ENCODE assay signal across 10 mouse cellular contexts in the genomic region with DNA sequence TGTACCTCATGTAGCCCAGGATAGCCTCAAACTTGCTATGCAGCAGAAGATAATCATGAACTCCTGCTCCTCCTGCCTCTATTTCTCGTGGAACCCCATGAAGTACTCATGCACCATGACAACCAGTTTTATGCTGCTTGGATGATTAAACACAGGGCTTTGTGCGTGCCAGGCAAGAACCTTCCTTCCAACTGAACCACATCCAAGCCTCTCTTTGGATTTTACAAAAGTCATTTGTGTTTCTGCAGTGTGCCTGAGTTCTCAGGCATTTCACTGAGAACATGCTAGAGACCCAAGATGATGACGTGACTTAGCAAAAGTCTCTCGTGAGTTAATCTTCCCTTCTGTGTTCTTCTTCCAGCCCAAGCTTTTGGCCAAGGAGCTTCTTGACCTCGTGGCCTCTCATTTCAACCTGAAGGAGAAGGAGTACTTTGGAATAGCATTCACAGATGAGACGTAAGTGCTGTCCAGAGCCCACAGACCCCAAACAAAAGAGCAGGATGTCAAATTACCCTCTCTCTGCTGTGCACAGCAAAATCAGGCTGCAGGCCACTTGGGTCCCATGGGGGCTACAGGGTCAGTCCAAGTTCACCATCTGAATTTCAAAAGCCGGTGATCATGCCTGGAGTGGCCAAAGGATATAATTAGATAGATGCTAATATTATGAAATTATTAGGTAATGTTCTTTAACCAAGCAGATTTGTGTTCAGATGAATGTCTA.
DNase-seq lines count a peak whose midpoint lies in the region; ATAC-seq lines count a peak whose summit lies in the region.
"Had no signal": no experiment of that assay in that cellular context is flagged by ENCODE, and none has a peak within 500 bp of the region (broad histone marks: within the 10 kb centered on the region; RNA-seq: fewer than 3 reads in every experiment).

No protein-coding gene starts in this region.

- H3K4me2 ChIP-seq in hindbrain, embryonic 11.5 days (replicated peaks; ENCODE audit: low read depth, low read length) = no peak overlapping the region
- no peak overlapping the region for H3K4me2 ChIP-seq in hindbrain, embryonic 14.5 days (replicated peaks)
- H3K4me2 ChIP-seq in neural tube, embryonic 11.5 days (ENCODE audit: low read depth) = no peak overlapping the region
- H3K4me2 ChIP-seq: liver, embryonic 11.5 days had no signal

- no peak overlapping the region for H3K9ac ChIP-seq in hindbrain, embryonic 11.5 days (ENCODE audit: low read depth, low read length)
- H3K9ac ChIP-seq in hindbrain, embryonic 14.5 days = no peak overlapping the region
- H3K9ac ChIP-seq in neural tube, embryonic 11.5 days (ENCODE audit: low read length) = no peak overlapping the region

- no peak overlapping the region for H3K4me3 ChIP-seq in hindbrain, embryonic 11.5 days (ENCODE audit: low read depth, low read length)
- H3K4me3 ChIP-seq in hindbrain, embryonic 14.5 days (replicated peaks; ENCODE audit: low read length) = no peak overlapping the region
- no peak overlapping the region for H3K4me3 ChIP-seq in neural tube, embryonic 11.5 days (ENCODE audit: low read depth, low read length)
- H3K4me3 ChIP-seq: erythroblast, embryonic 14.5 days had no signal

- H3K9me3 ChIP-seq in hindbrain, embryonic 11.5 days (ENCODE audit: control insufficient read depth, low read length) = peaks cover 2% of the 10 kb centered on the region
- H3K9me3 ChIP-seq in hindbrain, embryonic 14.5 days (ENCODE audit: control insufficient read depth, low read length) = peaks cover 12% of the 10 kb centered on the region; the same call in 1 of the 2 replicates
- peaks cover 3% of the 10 kb centered on the region; the same call in 1 of the 2 replicates for H3K9me3 ChIP-seq in neural tube, embryonic 11.5 days (ENCODE audit: control insufficient read depth, low read length)

- H3K36me3 ChIP-seq in hindbrain, embryonic 11.5 days (ENCODE audit: control insufficient read depth, insufficient read depth, low read length) = 0 out of 2 replicates have a peak, but pooled peaks cover 2% of the 10 kb centered on the region
- peaks cover 23% of the 10 kb centered on the region; the same call in 1 of the 2 replicates for H3K36me3 ChIP-seq in hindbrain, embryonic 14.5 days (replicated peaks; ENCODE audit: control insufficient read depth, insufficient read depth)
- H3K36me3 ChIP-seq in neural tube, embryonic 11.5 days (ENCODE audit: control insufficient read depth, insufficient read depth, low read length) = peaks cover 5% of the 10 kb centered on the region

- DNase-seq in hindbrain, embryonic 11.5 days (ENCODE audit: low spot score) = peak; percentile 44
- DNase-seq in hindbrain, embryonic 14.5 days (ENCODE audit: low spot score) = no peak
- DNase-seq in neural tube, embryonic 11.5 days (ENCODE audit: low spot score) = peak; percentile 43
- no peak for DNase-seq in neural tube, embryonic 10.5 days (ENCODE audit: extremely low spot score, low spot score)
- peak; percentile 71 for DNase-seq in heart, adult 8-10 months (ENCODE audit: low spot score)
- peak; percentile 40 for DNase-seq in telencephalon, adult 2 months (ENCODE audit: low read depth, low spot score)
- no peak for DNase-seq in cerebellum, adult 9-10 months
- DNase-seq: kidney, postnatal 36 days had no signal

- no peaks in the 10 kb centered on the region for H3K4me1 ChIP-seq in hindbrain, embryonic 11.5 days (replicated peaks; ENCODE audit: control insufficient read depth, insufficient read depth, low read length)
- H3K4me1 ChIP-seq in hindbrain, embryonic 14.5 days (replicated peaks; ENCODE audit: control insufficient read depth, insufficient read depth, low read length) = 0 out of 2 replicates have a peak, but pooled peaks cover 8% of the 10 kb centered on the region
- peaks cover 9% of the 10 kb centered on the region for H3K4me1 ChIP-seq in neural tube, embryonic 11.5 days (ENCODE audit: control insufficient read depth, insufficient read depth, low read length)

- WGBS in hindbrain, embryonic 11.5 days = 54% methylated on average over 7 of the region's 7 CpGs
- WGBS in hindbrain, embryonic 14.5 days = 41% methylated on average over 7 of the region's 7 CpGs
- WGBS in neural tube, embryonic 11.5 days = 49% methylated on average over 7 of the region's 7 CpGs

- H3K27ac ChIP-seq in hindbrain, embryonic 11.5 days (ENCODE audit: low read depth, low read length) = no peak overlapping the region
- H3K27ac ChIP-seq in hindbrain, embryonic 14.5 days = no peak overlapping the region
- 0 out of 2 replicates have a peak overlapping the region, but pooled peaks have one; percentile 14 for H3K27ac ChIP-seq in neural tube, embryonic 11.5 days (ENCODE audit: low read depth, low read length)

- no peaks in the 10 kb centered on the region for H3K27me3 ChIP-seq in hindbrain, embryonic 11.5 days (ENCODE audit: control insufficient read depth, insufficient read depth, low read length)
- no peaks in the 10 kb centered on the region for H3K27me3 ChIP-seq in hindbrain, embryonic 14.5 days (ENCODE audit: control insufficient read depth, insufficient read depth, low read length)
- no peaks in the 10 kb centered on the region for H3K27me3 ChIP-seq in neural tube, embryonic 11.5 days (ENCODE audit: control insufficient read depth, insufficient read depth, low read length)

- ATAC-seq in hindbrain, embryonic 11.5 days (ENCODE audit: low FRiP score) = 0 out of 2 replicates have a peak, but pooled peaks have one; percentile 27
- ATAC-seq in hindbrain, embryonic 14.5 days (ENCODE audit: low FRiP score) = no peak
- no peak for ATAC-seq in neural tube, embryonic 11.5 days (ENCODE audit: insufficient read depth, low FRiP score, low TSS enrichment)

Comparison
In these comparisons a context has a peak if more than half of its experiments do, and no peak if none do; other contexts are left out.
1. DNase-seq: peak in hindbrain, embryonic 11.5 days (single experiment), neural tube, embryonic 11.5 days (single experiment), heart, adult 8-10 months (single experiment) and telencephalon, adult 2 months (single experiment); none in hindbrain, embryonic 14.5 days (single experiment), neural tube, embryonic 10.5 days (single experiment) and cerebellum, adult 9-10 months (single experiment).